Mouse (Mus musculus): ENCODE data around the gene Camk1. TPM values are rescaled to one million over a fixed set of nuclear protein-coding genes. Genes with fewer than 3 reads are reported as not detected.

The Camk1 gene
- polyA plus RNA-seq, 1 experiment, result 7.7 TPM

- TF ChIP-seq CTCF (IDR thresholded peaks at IDR 0.05; ENCODE audit: low read depth, low read length) (no peak), POLR2A (IDR thresholded peaks at IDR 0.05; ENCODE audit: insufficient read depth, low read length) (no peak)
- H3K36me3 ChIP-seq (ENCODE audit: control insufficient read depth, insufficient read depth, low read length, poor library complexity, severe bottlenecking), result no peaks in the 10 kb centered on the region
- H3K9me3 ChIP-seq (replicated peaks; ENCODE audit: control insufficient read depth, insufficient read depth, low read length, poor library complexity, severe bottlenecking), result no peaks in the 10 kb centered on the region
- no peaks in the 10 kb centered on the region for H3K4me1 ChIP-seq (ENCODE audit: control insufficient read depth, insufficient read depth, low read length)
- no peak overlapping the region for H3K27ac ChIP-seq (ENCODE audit: insufficient read depth, low read length)
- no peak overlapping the region for H3K4me3 ChIP-seq (ENCODE audit: low read depth, low read length)
- H3K27me3 ChIP-seq (ENCODE audit: control insufficient read depth, insufficient read depth, low read length, poor library complexity, severe bottlenecking), result no peaks in the 10 kb centered on the region
- H3K9ac ChIP-seq (ENCODE audit: low read depth, poor library complexity, severe bottlenecking), result 0 out of 2 replicates have a peak overlapping the region, but pooled peaks have one; percentile 45
These were observed 537 bp upstream of the Camk1 start for GRCm38 (mm10) chr6:113344321-113344720.

GRCm38 (mm10) chr6:113342297-113342696 is 1.5 kb downstream of the Camk1 start:
- no peaks in the 10 kb centered on the region for H3K36me3 ChIP-seq (ENCODE audit: control insufficient read depth, insufficient read depth, low read length, poor library complexity, severe bottlenecking)
- H3K27me3 ChIP-seq (ENCODE audit: control insufficient read depth, insufficient read depth, low read length, poor library complexity, severe bottlenecking), result no peaks in the 10 kb centered on the region
- H3K9ac ChIP-seq (ENCODE audit: low read depth, poor library complexity, severe bottlenecking), result no peak overlapping the region
- no peaks in the 10 kb centered on the region for H3K4me1 ChIP-seq (ENCODE audit: control insufficient read depth, insufficient read depth, low read length)
- no peaks in the 10 kb centered on the region for H3K9me3 ChIP-seq (replicated peaks; ENCODE audit: control insufficient read depth, insufficient read depth, low read length, poor library complexity, severe bottlenecking)
- H3K27ac ChIP-seq (ENCODE audit: insufficient read depth, low read length), result no peak overlapping the region
- TF ChIP-seq EP300 (IDR thresholded peaks at IDR 0.05; ENCODE audit: insufficient read depth, low read depth, low read length) (no peak), POLR2A (IDR thresholded peaks at IDR 0.05; ENCODE audit: insufficient read depth, low read length) (no peak), CTCF (IDR thresholded peaks at IDR 0.05; ENCODE audit: low read depth, low read length) (no peak)
- H3K4me3 ChIP-seq (ENCODE audit: low read depth, low read length), result no peak overlapping the region

GRCm38 (mm10) chr6:113341574-113341973 is 2.2 kb downstream of the Camk1 start:
- Histone ChIP-seq H3K4me1 (ENCODE audit: control insufficient read depth, insufficient read depth, low read length) (no peaks in the 10 kb centered on the region), H3K36me3 (ENCODE audit: control insufficient read depth, insufficient read depth, low read length, poor library complexity, severe bottlenecking) (no peaks in the 10 kb centered on the region), H3K9me3 (replicated peaks; ENCODE audit: control insufficient read depth, insufficient read depth, low read length, poor library complexity, severe bottlenecking) (no peaks in the 10 kb centered on the region), H3K9ac (ENCODE audit: low read depth, poor library complexity, severe bottlenecking) (no peak overlapping the region), H3K27me3 (ENCODE audit: control insufficient read depth, insufficient read depth, low read length, poor library complexity, severe bottlenecking) (no peaks in the 10 kb centered on the region), H3K27ac (ENCODE audit: insufficient read depth, low read length) (no peak overlapping the region), H3K4me3 (ENCODE audit: low read depth, low read length) (no peak overlapping the region)
- TF ChIP-seq POLR2A (IDR thresholded peaks at IDR 0.05; ENCODE audit: insufficient read depth, low read length) (no peak), CTCF (IDR thresholded peaks at IDR 0.05; ENCODE audit: low read depth, low read length) (no peak), EP300 (IDR thresholded peaks at IDR 0.05; ENCODE audit: insufficient read depth, low read depth, low read length) (no peak)

GRCm38 (mm10) chr6:113336852-113337620 is 6.7 kb downstream of the Camk1 start:
- no peak overlapping the region for H3K4me3 ChIP-seq (ENCODE audit: low read depth, low read length)
- H3K9me3 ChIP-seq (replicated peaks; ENCODE audit: control insufficient read depth, insufficient read depth, low read length, poor library complexity, severe bottlenecking), result no peaks in the 10 kb centered on the region
- peaks cover 9% of the 10 kb centered on the region; the same call in 1 of the 2 replicates for H3K36me3 ChIP-seq (ENCODE audit: control insufficient read depth, insufficient read depth, low read length, poor library complexity, severe bottlenecking)
- H3K4me1 ChIP-seq (ENCODE audit: control insufficient read depth, insufficient read depth, low read length), result no peaks in the 10 kb centered on the region
- TF ChIP-seq EP300 (IDR thresholded peaks at IDR 0.05; ENCODE audit: insufficient read depth, low read depth, low read length), result no peak
- no peak for TF ChIP-seq POLR2A (IDR thresholded peaks at IDR 0.05; ENCODE audit: insufficient read depth, low read length)
- no peak for TF ChIP-seq CTCF (IDR thresholded peaks at IDR 0.05; ENCODE audit: low read depth, low read length)
- H3K27ac ChIP-seq (ENCODE audit: insufficient read depth, low read length), result no peak overlapping the region
- H3K9ac ChIP-seq (ENCODE audit: low read depth, poor library complexity, severe bottlenecking), result no peak overlapping the region
- H3K27me3 ChIP-seq (ENCODE audit: control insufficient read depth, insufficient read depth, low read length, poor library complexity, severe bottlenecking), result no peaks in the 10 kb centered on the region

- Histone ChIP-seq H3K4me1 (ENCODE audit: control insufficient read depth, insufficient read depth, low read length) (no peaks in the 10 kb centered on the region), H3K9ac (ENCODE audit: low read depth, poor library complexity, severe bottlenecking) (no peak overlapping the region), H3K27me3 (ENCODE audit: control insufficient read depth, insufficient read depth, low read length, poor library complexity, severe bottlenecking) (no peaks in the 10 kb centered on the region), H3K4me3 (ENCODE audit: low read depth, low read length) (no peak overlapping the region), H3K27ac (ENCODE audit: insufficient read depth, low read length) (no peak overlapping the region), H3K9me3 (replicated peaks; ENCODE audit: control insufficient read depth, insufficient read depth, low read length, poor library complexity, severe bottlenecking) (no peaks in the 10 kb centered on the region), H3K36me3 (ENCODE audit: control insufficient read depth, insufficient read depth, low read length, poor library complexity, severe bottlenecking) (peaks cover 11% of the 10 kb centered on the region; the same call in 1 of the 2 replicates)
- TF ChIP-seq CTCF (IDR thresholded peaks at IDR 0.05; ENCODE audit: low read depth, low read length), result no peak
- no peak for TF ChIP-seq EP300 (IDR thresholded peaks at IDR 0.05; ENCODE audit: insufficient read depth, low read depth, low read length)
- TF ChIP-seq POLR2A (IDR thresholded peaks at IDR 0.05; ENCODE audit: insufficient read depth, low read length), result no peak
These were observed 9.6 kb downstream of the Camk1 start for GRCm38 (mm10) chr6:113334216-113334615.
